Mouse (Mus musculus) C2C12 (cell line): ENCODE measurements around the gene Mt2. TPM values are rescaled to one million over a fixed set of nuclear protein-coding genes. Genes with fewer than 3 reads are reported as not detected.

ENCODE experiments used
- H3K27me3 ChIP-seq: one replicate; pipeline ENCODE4 v1.6.1; 2011; ENCODE audit not compliant: control insufficient read depth, insufficient read depth, insufficient read length
- H3K36me3 ChIP-seq: one replicate; pipeline ENCODE4 v1.6.1; 2011; ENCODE audit not compliant: control insufficient read depth, insufficient read depth
- H3K4me3 ChIP-seq: one replicate; pipeline ENCODE4 v1.5.1; 2011; ENCODE audit warnings: mild to moderate bottlenecking, control low read depth; ENCODE audit not compliant: poor library complexity, insufficient read depth, severe bottlenecking
- H3K79me2 ChIP-seq: one replicate; pipeline ENCODE4 v1.6.1; 2011; ENCODE audit not compliant: control insufficient read depth, insufficient read depth
- H3K79me3 ChIP-seq: one replicate; pipeline ENCODE4 v1.6.1; 2011; ENCODE audit warnings: low read depth, control low read depth
- H3ac ChIP-seq: one replicate; pipeline ENCODE3; 2011; ENCODE audit warnings: low read depth; ENCODE audit not compliant: control insufficient read depth, insufficient read length
- CEBPB ChIP-seq: IDR thresholded peaks from one replicate; pipeline ENCODE4 v1.6.1; 2011; ENCODE audit warnings: low read depth, mild to moderate bottlenecking, control low read depth, moderate library complexity
- CTCF ChIP-seq: IDR thresholded peaks from one replicate; pipeline ENCODE4 v1.5.1; 2011; ENCODE audit not compliant: control insufficient read depth, insufficient read depth, insufficient read length
- FOSL1 ChIP-seq: IDR thresholded peaks from one replicate; pipeline ENCODE4 v1.8.0; 2011; ENCODE audit warnings: mild to moderate bottlenecking, low read length; ENCODE audit not compliant: poor library complexity, insufficient read depth, severe bottlenecking
- MAX ChIP-seq: IDR thresholded peaks from one replicate; pipeline ENCODE4 v1.6.1; 2011; ENCODE audit warnings: mild to moderate bottlenecking, control low read depth
- MYOD1 ChIP-seq: IDR thresholded peaks from one replicate; pipeline ENCODE4 v1.6.1; 2011; ENCODE audit warnings: low read depth; ENCODE audit not compliant: control insufficient read depth, insufficient read length
- MYOG ChIP-seq: IDR thresholded peaks from one replicate; pipeline ENCODE4 v1.6.1; 2011; ENCODE audit not compliant: control insufficient read depth, insufficient read length; ENCODE audit errors: extremely low read depth
- USF1 ChIP-seq: IDR thresholded peaks from one replicate; pipeline ENCODE4 v1.6.1; 2011; ENCODE audit warnings: low read depth, mild to moderate bottlenecking, control low read depth, moderate library complexity
- polyA plus RNA-seq: library from polyadenylated mRNA; unstranded; fragments of >200 nt; fragmentation: generic; extraction: Trizol; gene quantifications from one replicate; pipeline ENCODE4 v1.2.1, GENCODE M21; 2012; ENCODE audit warnings: missing spikeins

Mt2 gene
- polyA plus RNA-seq, 1 experiment = 338 TPM

- Histone ChIP-seq H3K79me2 (peaks cover 14% of the 10 kb centered on the region), H3K79me3 (peaks cover 5% of the 10 kb centered on the region), H3K4me3 (no peak overlapping the region), H3ac (no peak overlapping the region), H3K36me3 (peaks cover 8% of the 10 kb centered on the region), H3K27me3 (no peaks in the 10 kb centered on the region)
- no peak for TF ChIP-seq CEBPB
- TF ChIP-seq MAX = no peak
- TF ChIP-seq USF1 = no peak
- TF ChIP-seq CTCF = no peak
- TF ChIP-seq FOSL1 = no peak
- no peak for TF ChIP-seq MYOG
- no peak for TF ChIP-seq MYOD1
Measured at GRCm38 (mm10) chr8:94184357-94184843, 11.9 kb downstream of the Mt2 start.

- TF ChIP-seq FOSL1 (no peak), CTCF (no peak), MYOG (no peak), USF1 (no peak), CEBPB (no peak), MAX (no peak), MYOD1 (no peak)
- no peak overlapping the region for H3ac ChIP-seq
- no peaks in the 10 kb centered on the region for H3K79me3 ChIP-seq
- no peaks in the 10 kb centered on the region for H3K27me3 ChIP-seq
- H3K79me2 ChIP-seq = peaks cover under 1% of the 10 kb centered on the region
- no peaks in the 10 kb centered on the region for H3K36me3 ChIP-seq
- H3K4me3 ChIP-seq = no peak overlapping the region
Measured at GRCm38 (mm10) chr8:94185791-94186190, 13.3 kb downstream of the Mt2 start.

DNA sequence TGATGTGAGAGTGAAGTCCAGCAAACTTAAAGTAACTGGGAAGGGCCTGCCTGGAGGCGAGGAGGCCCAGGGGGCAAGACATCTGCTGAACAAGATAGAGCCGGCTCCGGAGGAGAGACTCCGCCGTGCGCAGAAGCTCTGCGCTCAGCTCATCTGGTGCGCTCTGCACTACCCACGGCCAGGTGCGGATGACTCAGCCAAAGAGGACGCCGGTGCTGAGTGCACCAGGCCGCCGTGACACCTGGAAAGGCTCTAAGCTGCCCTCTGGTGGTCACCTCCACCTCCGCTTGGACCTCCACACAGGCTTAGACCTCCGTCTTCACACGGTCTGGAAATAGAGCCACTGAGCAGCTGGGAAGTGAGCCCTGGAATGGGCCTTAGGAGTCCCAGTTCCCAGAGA lies 14.1 kb downstream of the Mt2 start:
- Histone ChIP-seq H3K4me3 (no peak overlapping the region), H3K27me3 (no peaks in the 10 kb centered on the region), H3ac (no peak overlapping the region), H3K36me3 (no peaks in the 10 kb centered on the region), H3K79me3 (no peaks in the 10 kb centered on the region), H3K79me2 (no peaks in the 10 kb centered on the region)
- no peak for TF ChIP-seq FOSL1
- TF ChIP-seq MAX = no peak
- no peak for TF ChIP-seq MYOD1
- TF ChIP-seq USF1 = no peak
- TF ChIP-seq CEBPB = no peak
- peak; percentile 52 for TF ChIP-seq CTCF
- no peak for TF ChIP-seq MYOG

DNA sequence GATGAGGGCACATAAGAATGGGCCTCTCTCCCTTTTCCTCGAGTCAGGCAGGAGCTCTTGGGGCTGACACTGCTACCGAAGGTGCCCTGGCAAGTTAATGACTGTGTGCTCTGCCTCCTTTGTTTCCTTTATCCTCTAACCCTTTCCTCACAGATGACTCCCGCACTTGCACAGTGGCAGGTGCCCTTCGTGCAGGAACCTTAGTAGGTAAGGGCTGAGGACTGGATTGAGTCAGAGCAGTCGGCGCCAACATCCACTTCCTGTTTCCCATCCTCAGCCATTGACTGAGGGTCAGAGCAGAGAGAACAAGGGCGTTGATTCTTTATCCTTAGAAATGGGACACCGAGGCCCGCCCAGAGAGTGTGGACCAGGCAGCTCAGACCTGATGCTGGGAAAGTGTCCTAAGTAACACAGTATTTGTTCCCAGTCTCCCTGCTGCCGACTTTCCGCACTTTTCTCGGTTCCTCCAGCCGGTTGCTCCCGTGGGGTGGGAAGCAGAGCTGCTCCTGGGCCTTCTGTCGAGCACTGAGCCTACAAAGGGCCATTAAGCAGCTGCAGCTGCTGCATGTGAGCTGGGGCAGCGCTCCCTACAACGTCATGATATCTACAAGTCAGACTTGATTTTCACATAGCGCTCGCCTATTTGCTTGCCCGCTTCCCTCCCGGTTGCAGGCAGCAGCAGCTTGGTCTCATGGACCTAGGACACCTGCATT lies 15.0 kb downstream of the Mt2 start:
- Histone ChIP-seq H3K4me3 (no peak overlapping the region), H3ac (no peak overlapping the region), H3K36me3 (no peaks in the 10 kb centered on the region), H3K27me3 (no peaks in the 10 kb centered on the region), H3K79me3 (no peaks in the 10 kb centered on the region), H3K79me2 (no peaks in the 10 kb centered on the region)
- TF ChIP-seq MYOD1 = no peak
- no peak for TF ChIP-seq FOSL1
- no peak for TF ChIP-seq CEBPB
- TF ChIP-seq MYOG = no peak
- no peak for TF ChIP-seq MAX
- TF ChIP-seq USF1 = no peak
- TF ChIP-seq CTCF = no peak

DNA sequence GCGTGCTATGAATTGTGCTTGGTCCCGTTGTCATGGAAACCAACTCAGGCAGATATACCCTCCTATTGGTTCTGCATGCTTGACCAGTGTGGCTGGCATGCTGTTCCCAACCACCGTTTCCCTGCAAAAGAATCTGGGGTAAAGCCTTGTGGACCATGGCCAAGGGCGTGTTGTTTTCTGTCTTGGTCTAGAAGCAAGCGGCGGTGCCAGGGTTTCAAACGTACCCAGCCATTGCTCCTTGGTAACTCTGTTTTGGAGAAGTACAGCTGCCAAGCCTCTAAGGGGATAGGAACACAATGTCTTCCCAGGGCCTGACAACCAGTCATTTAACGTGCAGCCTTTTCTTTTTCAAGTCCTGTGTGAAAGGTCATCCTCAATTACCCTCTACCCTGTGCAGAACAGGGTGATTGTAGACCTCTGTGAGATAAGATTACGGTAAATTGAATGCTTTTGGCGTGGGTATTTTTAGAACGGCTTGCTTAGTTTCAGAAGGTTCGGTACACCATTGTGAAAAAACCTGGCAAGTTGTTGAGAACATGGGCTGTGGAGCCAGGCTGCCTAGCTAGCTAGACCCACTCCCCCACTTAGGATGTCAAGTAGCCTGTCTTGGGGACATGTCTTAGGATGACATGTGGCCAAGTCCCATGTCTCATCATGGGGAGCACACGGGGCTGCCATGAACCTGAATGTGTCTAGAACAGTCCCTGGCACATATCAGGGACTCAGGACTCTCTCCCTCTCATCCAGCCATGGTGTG lies 17.0 kb downstream of the Mt2 start:
- TF ChIP-seq MYOG = no peak

More for the DNA sequence above, 17.0 kb downstream of the Mt2 start:
- Histone ChIP-seq H3K79me3 (no peaks in the 10 kb centered on the region), H3K79me2 (no peaks in the 10 kb centered on the region), H3K4me3 (no peak overlapping the region), H3K36me3 (no peaks in the 10 kb centered on the region), H3ac (no peak overlapping the region), H3K27me3 (no peaks in the 10 kb centered on the region)
